Mouse (Mus musculus): ENCODE data around the gene Iglon5. TPM values are rescaled to one million over a fixed set of nuclear protein-coding genes. Genes with fewer than 3 reads are reported as not detected.

Iglon5 gene
- polyA plus RNA-seq, 1 experiment from 2014 or later: 3.7 TPM

DNA sequence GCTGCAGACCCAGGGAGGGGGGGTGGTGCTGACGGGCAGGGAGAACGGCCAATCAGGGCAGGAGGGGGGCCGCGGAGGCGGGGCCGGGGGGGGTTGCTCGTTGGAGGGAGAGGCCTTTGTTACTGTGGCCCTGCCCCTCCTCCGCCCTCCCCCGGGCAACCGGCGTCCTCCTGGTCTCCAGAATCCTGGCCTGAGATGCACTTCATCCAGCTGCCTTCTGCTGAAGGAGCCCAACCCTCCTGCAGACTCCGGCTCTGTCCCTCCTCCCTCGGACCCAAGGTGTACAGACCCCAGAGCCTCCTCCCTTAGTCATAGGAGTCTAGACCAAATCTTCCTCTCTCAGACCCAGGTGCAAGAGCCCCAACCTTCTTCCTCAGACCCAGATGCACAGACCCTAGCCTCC lies 308 bp upstream of the Iglon5 start:
- Histone ChIP-seq H3K27me3 (peaks cover 3% of the 10 kb centered on the region; the same call in 1 of the 2 replicates), H3K9ac (peak overlapping the region; percentile 92), H3K27ac (peak overlapping the region; percentile 79), H3K4me3 (peak overlapping the region; percentile 68), H3K9me3 (replicated peaks) (no peaks in the 10 kb centered on the region), H3K36me3 (ENCODE audit: poor library complexity, severe bottlenecking) (no peaks in the 10 kb centered on the region), H3K4me1 (peaks cover 21% of the 10 kb centered on the region), H3K4me2 (peak overlapping the region; percentile 68)
- peak; percentile 89 for ATAC-seq
- 1% methylated on average over 10 of the region's 13 CpGs for WGBS

DNA sequence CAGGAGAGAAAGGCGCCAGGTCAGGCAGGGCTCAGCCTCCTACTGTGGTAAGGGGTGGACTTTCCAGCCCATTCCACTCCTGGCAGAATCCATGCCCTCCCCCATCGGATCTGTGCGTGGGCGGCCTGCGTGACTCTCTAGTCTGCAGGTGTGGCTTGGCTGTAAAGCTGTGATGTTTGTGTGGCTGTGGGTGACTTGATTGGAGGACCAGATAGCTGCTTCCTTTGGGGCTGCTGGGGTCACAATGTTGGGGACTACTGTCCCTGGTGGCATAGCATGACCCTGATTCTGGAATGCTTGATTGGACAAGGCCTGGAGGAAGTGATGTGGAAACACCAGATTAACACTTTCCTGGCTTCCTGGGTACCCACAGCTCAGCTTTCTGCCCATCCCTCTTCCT lies 1.2 kb downstream of the Iglon5 start:
- H3K4me1 ChIP-seq: peaks cover 19% of the 10 kb centered on the region
- peak overlapping the region; percentile 68 for H3K4me2 ChIP-seq
- peak overlapping the region; percentile 92 for H3K9ac ChIP-seq
- ATAC-seq: no peak
- H3K9me3 ChIP-seq (replicated peaks): no peaks in the 10 kb centered on the region
- peak overlapping the region; percentile 25; the same call in 1 of the 2 replicates for H3K27ac ChIP-seq
- no peaks in the 10 kb centered on the region for H3K36me3 ChIP-seq (ENCODE audit: poor library complexity, severe bottlenecking)
- 53% methylated on average over 5 of the region's 5 CpGs for WGBS
- H3K27me3 ChIP-seq: no peaks in the 10 kb centered on the region; the same call in 1 of the 2 replicates
- H3K4me3 ChIP-seq: peak overlapping the region; percentile 68

DNA sequence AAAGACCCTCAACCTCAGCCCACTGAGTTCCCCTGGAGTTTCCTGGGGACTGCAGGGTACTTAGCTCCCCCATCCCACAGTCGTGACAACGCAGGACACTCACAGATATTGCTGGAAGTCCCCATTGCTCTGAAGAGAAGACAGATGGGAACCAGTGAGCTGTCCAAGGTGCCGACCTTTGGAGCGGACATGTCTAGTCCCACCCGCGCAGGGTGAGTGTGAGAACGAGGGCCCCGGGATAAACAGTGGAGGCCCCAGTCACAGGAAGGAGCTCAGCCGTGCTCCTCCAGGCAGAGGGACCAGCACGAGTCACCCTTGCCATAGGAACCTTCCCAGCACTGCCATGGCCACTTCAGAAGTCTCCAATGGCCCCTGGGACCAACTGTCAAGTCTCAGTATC lies 6.6 kb downstream of the Iglon5 start:
- Histone ChIP-seq H3K27me3 (0 out of 2 replicates have a peak, but pooled peaks cover 5% of the 10 kb centered on the region), H3K9me3 (replicated peaks) (no peaks in the 10 kb centered on the region), H3K9ac (no peak overlapping the region), H3K4me3 (no peak overlapping the region), H3K27ac (no peak overlapping the region), H3K36me3 (ENCODE audit: poor library complexity, severe bottlenecking) (peaks cover 8% of the 10 kb centered on the region), H3K4me2 (no peak overlapping the region), H3K4me1 (peaks cover 25% of the 10 kb centered on the region)
- 28% methylated on average over 10 of the region's 10 CpGs for WGBS
- no peak for ATAC-seq

DNA sequence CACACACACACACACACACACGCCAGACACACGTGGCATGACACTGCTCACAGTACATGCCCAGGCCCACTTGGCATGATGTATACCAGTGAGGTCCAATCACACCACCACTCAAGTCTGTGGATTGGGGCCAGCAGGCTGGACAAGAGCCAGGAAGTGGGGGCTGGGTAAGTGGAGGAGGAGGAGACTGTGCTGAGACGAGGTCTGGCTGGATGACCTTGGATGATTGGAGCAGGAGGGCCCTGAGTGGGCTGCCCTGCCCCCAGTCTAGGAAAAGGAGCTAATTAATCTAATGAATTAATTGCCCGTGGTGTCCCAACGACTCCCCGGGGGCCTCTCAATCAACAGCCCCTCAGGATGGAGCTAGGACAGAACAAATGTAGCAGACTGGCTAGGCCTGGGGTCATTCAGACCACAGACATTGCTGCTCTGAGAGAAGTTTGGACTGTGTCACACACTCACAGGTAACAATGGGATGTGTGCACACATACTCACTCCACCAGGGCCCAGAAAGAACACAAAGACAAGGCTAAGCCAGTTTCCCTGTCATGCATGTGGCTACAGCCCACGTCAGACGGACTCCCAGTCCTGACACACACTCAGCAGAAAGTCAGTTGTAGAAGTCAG lies 7.7 kb downstream of the Iglon5 start:
- Histone ChIP-seq H3K4me2 (no peak overlapping the region), H3K9me3 (replicated peaks) (no peaks in the 10 kb centered on the region), H3K27ac (no peak overlapping the region), H3K9ac (no peak overlapping the region), H3K4me1 (peaks cover 31% of the 10 kb centered on the region), H3K27me3 (peaks cover 16% of the 10 kb centered on the region), H3K36me3 (ENCODE audit: poor library complexity, severe bottlenecking) (peaks cover 8% of the 10 kb centered on the region), H3K4me3 (no peak overlapping the region)
- peak; percentile 72 for ATAC-seq
- 34% methylated on average over 8 of the region's 8 CpGs for WGBS

DNA sequence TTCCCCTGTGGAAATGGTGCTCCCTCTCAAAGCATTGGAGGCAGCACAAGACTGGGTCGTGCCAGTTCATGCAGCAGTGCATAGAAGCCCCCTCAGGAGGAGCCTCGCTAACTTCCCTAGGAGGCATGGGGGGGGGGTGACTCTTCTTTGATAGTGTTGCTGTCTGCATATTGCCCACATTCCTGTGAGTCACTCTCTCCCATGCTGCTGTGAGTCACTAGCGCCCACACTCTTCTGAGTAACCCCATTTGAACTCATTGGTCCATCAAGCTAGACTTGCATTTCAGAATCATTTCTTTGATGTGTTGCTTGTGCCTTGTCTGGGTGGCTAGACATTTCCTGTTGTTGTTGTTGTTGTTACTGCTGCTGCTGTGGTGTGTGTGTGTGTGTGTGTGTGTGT lies 8.7 kb downstream of the Iglon5 start:
- Histone ChIP-seq H3K9ac (no peak overlapping the region), H3K9me3 (replicated peaks) (no peaks in the 10 kb centered on the region), H3K4me3 (no peak overlapping the region), H3K27ac (no peak overlapping the region), H3K4me1 (peaks cover 36% of the 10 kb centered on the region), H3K36me3 (ENCODE audit: poor library complexity, severe bottlenecking) (peaks cover 8% of the 10 kb centered on the region), H3K27me3 (peaks cover 26% of the 10 kb centered on the region), H3K4me2 (no peak overlapping the region)
- 72% methylated on average over 3 of the region's 3 CpGs for WGBS
- no peak for ATAC-seq

DNA sequence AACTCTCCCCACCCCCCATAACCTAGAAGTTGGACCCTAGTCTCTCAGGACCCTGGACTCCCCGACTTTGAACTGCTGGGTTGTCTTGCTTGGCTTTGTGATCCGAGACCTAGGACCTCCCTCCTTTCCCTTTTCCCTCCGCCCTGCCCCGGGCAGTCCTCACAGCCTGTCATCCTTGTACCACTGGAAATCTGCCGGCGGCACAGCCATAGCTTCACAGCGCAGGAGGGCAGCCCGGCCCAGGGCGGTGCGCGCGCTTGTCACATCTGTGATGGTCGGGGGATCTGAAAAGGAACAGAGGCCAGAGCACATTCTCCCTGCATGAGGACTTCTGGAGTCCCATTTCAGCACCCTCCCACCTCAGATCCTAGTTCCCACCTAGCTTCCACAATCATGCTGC lies 13.5 kb downstream of the Iglon5 start:
- WGBS: 4% methylated on average over 13 of the region's 13 CpGs
- no peak for ATAC-seq

DNA sequence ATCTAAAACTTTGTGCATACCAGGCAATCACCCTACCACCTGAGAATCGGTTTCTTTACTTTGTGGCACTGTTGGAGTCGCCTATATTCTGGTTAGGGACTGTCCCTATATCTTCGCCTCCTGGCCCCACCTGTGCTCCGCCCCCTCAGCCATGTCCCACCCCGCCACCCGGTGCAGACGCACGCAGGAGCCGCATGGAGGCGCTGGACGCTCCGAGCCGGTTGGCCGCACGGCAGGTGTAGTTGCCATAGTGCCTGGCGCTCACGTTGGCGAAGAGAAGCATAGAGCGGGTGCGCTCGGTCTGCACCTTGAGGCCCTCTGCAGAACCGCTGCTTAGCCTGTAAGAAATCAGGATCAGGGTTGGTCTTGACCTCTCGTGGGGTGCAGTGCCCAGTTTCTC lies 14.2 kb downstream of the Iglon5 start:
- peaks cover 39% of the 10 kb centered on the region for H3K36me3 ChIP-seq (ENCODE audit: poor library complexity, severe bottlenecking)
- peaks cover 32% of the 10 kb centered on the region for H3K27me3 ChIP-seq
- no peak overlapping the region for H3K4me2 ChIP-seq
- 14% methylated on average over 23 of the region's 23 CpGs for WGBS
- no peak overlapping the region for H3K4me3 ChIP-seq
- no peak overlapping the region for H3K9ac ChIP-seq
- H3K4me1 ChIP-seq: peaks cover 20% of the 10 kb centered on the region
- no peak overlapping the region for H3K27ac ChIP-seq
- ATAC-seq: no peak
- H3K9me3 ChIP-seq (replicated peaks): no peaks in the 10 kb centered on the region

More for the DNA sequence above, 13.5 kb downstream of the Iglon5 start:
- Histone ChIP-seq H3K4me2 (no peak overlapping the region), H3K9ac (no peak overlapping the region), H3K4me3 (no peak overlapping the region), H3K4me1 (peaks cover 22% of the 10 kb centered on the region), H3K27ac (no peak overlapping the region), H3K36me3 (ENCODE audit: poor library complexity, severe bottlenecking) (peaks cover 39% of the 10 kb centered on the region), H3K9me3 (replicated peaks) (no peaks in the 10 kb centered on the region), H3K27me3 (peaks cover 32% of the 10 kb centered on the region)

DNA sequence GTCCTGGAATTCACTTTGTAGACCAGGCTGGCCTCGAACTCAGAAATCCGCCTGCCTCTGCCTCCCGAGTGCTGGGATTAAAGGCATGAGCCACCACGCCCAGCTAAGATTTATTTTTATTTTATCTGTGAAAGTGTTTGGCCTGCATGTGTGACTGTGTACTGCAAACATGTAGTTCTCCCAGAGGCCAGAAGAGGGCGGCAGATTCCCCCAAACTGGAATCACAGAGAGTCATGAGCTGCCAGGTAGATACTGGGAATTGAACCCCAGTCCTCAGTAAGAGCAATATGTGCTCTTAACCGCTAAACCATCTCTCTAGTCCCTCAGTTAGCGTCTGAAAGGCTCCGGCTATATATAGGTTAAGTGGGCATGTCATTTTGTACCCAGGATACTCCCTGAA lies 19.5 kb downstream of the Iglon5 start:
- Histone ChIP-seq H3K4me3 (no peak overlapping the region), H3K36me3 (ENCODE audit: poor library complexity, severe bottlenecking) (peaks cover 23% of the 10 kb centered on the region), H3K27ac (no peak overlapping the region), H3K9me3 (replicated peaks) (no peaks in the 10 kb centered on the region), H3K4me1 (peaks cover 10% of the 10 kb centered on the region), H3K27me3 (peaks cover 11% of the 10 kb centered on the region; the same call in 1 of the 2 replicates), H3K9ac (no peak overlapping the region), H3K4me2 (no peak overlapping the region)
- 39% methylated on average over 8 of the region's 8 CpGs for WGBS
- ATAC-seq: no peak

DNA sequence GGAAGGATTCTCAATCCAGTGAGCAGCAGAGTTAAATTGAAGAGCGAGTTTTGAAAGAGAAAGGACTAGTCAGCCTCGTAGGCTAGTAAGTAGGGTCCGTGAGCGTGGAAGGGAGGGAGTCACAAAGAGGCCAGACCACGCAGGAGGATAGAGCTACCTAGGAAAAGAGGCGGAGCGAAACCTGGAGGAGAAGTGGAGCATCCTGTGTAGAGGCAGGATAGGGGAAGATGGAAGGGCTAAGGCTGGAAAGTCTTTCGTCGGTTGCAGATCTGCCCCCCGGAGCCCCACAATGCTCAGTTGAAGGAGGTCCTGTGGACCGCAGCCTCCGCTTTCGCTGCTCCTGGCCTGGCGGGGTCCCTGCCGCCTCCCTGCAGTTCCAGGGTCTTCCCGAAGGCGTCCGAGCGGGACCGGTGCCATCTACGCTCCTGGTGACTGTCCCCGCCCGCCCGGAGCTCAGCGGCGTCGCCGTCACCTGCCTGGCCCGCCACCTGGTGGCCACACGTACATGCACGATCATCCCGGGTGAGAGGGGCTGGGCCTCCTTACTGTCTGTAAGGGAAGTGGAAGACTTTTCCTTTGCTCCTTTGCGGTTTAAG lies 23.7 kb downstream of the Iglon5 start:
- Histone ChIP-seq H3K9ac (peak overlapping the region; percentile 58), H3K4me3 (peak overlapping the region; percentile 45), H3K9me3 (replicated peaks) (no peaks in the 10 kb centered on the region), H3K27ac (no peak overlapping the region), H3K27me3 (peaks cover 29% of the 10 kb centered on the region), H3K4me1 (peaks cover 18% of the 10 kb centered on the region), H3K4me2 (peak overlapping the region; percentile 81), H3K36me3 (ENCODE audit: poor library complexity, severe bottlenecking) (no peaks in the 10 kb centered on the region)
- peak; percentile 63 for ATAC-seq
- 2% methylated on average over 33 of the region's 33 CpGs for WGBS

DNA sequence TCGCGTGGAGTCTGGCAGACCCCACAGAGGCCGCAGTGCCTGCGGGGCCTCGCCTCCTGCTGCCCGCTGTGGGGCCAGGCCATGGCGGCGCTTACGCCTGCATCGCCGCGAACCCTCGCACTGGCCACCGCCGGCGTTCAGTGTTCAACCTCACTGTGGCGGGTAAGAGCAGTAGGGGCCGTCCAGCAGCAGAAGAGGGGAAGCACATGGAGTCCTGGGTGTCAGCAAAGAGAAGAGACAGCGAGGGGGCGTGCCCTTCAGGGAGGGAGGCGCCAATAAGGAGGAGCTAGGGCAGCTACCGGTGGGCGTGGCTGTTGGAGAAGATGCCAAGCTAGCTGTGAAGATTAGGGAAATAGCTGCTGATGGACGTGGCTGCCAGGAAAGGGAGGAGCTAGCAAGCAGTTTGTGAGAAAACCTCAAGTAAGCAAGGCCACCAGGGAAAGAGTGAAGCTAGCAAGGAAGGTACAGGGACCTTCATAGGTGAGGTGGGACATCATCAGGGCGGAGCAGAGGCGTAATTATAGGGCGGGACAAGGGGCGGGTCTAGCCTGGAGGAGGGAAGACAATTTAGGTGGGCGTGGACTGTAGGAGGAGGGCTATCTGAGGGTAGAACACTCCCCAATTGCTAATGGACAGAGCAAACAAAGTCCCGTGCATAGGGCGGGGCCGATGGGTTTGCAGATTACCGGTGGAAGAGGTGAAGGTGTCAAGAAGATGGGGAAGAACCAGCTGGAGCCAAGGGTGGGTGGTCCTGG lies 24.4 kb downstream of the Iglon5 start:
- Histone ChIP-seq H3K9ac (peak overlapping the region; percentile 58), H3K4me3 (peak overlapping the region; percentile 45), H3K36me3 (ENCODE audit: poor library complexity, severe bottlenecking) (no peaks in the 10 kb centered on the region), H3K4me2 (peak overlapping the region; percentile 81), H3K27ac (no peak overlapping the region), H3K9me3 (replicated peaks) (no peaks in the 10 kb centered on the region), H3K4me1 (peaks cover 18% of the 10 kb centered on the region), H3K27me3 (peaks cover 29% of the 10 kb centered on the region)
- WGBS: under 1% methylated on average over 33 of the region's 33 CpGs
- peak; percentile 85 for ATAC-seq

DNA sequence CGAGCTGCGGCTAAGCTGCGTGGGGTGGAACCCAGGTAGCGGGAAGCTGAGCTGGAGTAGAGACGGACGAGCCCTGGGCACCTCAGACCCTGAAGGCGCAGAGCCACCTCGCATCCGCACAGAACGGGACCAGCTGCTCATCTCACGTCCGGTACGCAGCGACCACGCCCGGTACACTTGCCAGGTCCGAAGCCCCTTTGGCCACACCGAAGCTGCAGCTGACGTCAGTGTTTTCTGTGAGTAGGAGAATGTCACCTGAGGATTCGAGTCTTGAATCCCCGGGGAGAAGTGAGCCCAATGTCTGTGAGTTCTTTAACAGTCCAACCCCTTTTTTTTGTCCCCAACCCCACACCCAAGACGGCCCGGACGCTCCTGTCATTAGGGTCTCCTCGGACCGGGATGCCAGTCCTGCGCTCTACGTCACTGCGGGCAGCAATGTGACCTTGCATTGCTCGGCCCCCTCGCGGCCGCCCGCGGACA lies 25.0 kb downstream of the Iglon5 start:
- peak; percentile 14 for ATAC-seq
- Histone ChIP-seq H3K4me2 (peak overlapping the region; percentile 81), H3K27me3 (peaks cover 29% of the 10 kb centered on the region), H3K4me3 (peak overlapping the region; percentile 45), H3K27ac (no peak overlapping the region), H3K9me3 (replicated peaks) (no peaks in the 10 kb centered on the region), H3K4me1 (peaks cover 18% of the 10 kb centered on the region), H3K9ac (peak overlapping the region; percentile 53), H3K36me3 (ENCODE audit: poor library complexity, severe bottlenecking) (no peaks in the 10 kb centered on the region)
- WGBS: 6% methylated on average over 35 of the region's 35 CpGs

DNA sequence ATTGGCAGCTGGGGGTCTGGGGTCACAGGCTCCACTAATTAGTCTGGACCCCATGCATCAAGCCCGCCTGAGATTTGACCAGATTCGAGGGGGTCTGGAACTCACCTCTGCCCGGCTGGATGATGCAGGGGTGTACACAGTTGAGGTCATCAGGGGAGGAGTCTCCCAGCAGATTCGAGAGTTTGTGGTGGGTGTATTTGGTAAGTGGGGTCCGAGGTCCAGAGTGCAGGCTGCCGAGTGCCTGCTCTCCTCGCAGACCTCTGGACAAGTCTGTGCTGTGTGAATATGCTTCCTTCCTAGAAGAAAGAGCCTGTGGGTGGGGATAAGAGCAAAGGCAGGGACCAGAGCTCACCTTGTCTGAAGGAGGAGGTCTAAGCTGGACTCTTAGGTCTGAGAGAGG lies 25.9 kb downstream of the Iglon5 start:
- Histone ChIP-seq H3K36me3 (ENCODE audit: poor library complexity, severe bottlenecking) (no peaks in the 10 kb centered on the region), H3K27me3 (peaks cover 29% of the 10 kb centered on the region), H3K4me3 (no peak overlapping the region), H3K4me1 (peaks cover 18% of the 10 kb centered on the region), H3K9ac (no peak overlapping the region), H3K9me3 (replicated peaks) (no peaks in the 10 kb centered on the region), H3K4me2 (no peak overlapping the region), H3K27ac (no peak overlapping the region)
- no peak for ATAC-seq
- WGBS: 82% methylated on average over 7 of the region's 7 CpGs

Measured in forebrain, embryonic 13.5 days (tissue).